Mouse (Mus musculus): ENCODE measurements around the gene Baiap3. TPM values are rescaled to one million over a fixed set of nuclear protein-coding genes. Genes with fewer than 3 reads are reported as not detected.

Gene Baiap3
- polyA plus RNA-seq, 1 experiment from 2014 or later = 10.3 TPM

GRCm38 (mm10) chr17:25272951-25273705, 17.0 kb upstream of the Baiap3 start:
- peak overlapping the region; percentile 74 for H3K4me3 ChIP-seq (replicated peaks)
- H3K27ac ChIP-seq (replicated peaks) = peak overlapping the region; percentile 99
- peaks cover 42% of the 10 kb centered on the region for H3K4me1 ChIP-seq
- H3K27me3 ChIP-seq (replicated peaks) = 0 out of 2 replicates have a peak, but pooled peaks cover 2% of the 10 kb centered on the region
- peak; percentile 92 for ATAC-seq (ENCODE audit: low FRiP score)
- peak overlapping the region; percentile 97 for H3K4me2 ChIP-seq
- peak overlapping the region; percentile 79 for H3K9ac ChIP-seq (replicated peaks)
- H3K36me3 ChIP-seq = peaks cover 13% of the 10 kb centered on the region
- under 1% methylated on average over 86 of the region's 92 CpGs for WGBS
- H3K9me3 ChIP-seq (replicated peaks) = no peaks in the 10 kb centered on the region

GRCm38 (mm10) chr17:25272326-25272725, 16.2 kb upstream of the Baiap3 start:
- Histone ChIP-seq H3K27me3 (replicated peaks) (no peaks in the 10 kb centered on the region), H3K4me3 (replicated peaks) (peak overlapping the region; percentile 74), H3K27ac (replicated peaks) (peak overlapping the region; percentile 99), H3K4me1 (peaks cover 42% of the 10 kb centered on the region), H3K9me3 (replicated peaks) (no peaks in the 10 kb centered on the region), H3K9ac (replicated peaks) (peak overlapping the region; percentile 79), H3K36me3 (peaks cover 21% of the 10 kb centered on the region), H3K4me2 (peak overlapping the region; percentile 97)
- no peak for ATAC-seq (ENCODE audit: low FRiP score)
- WGBS = 0% methylated on average over 10 of the region's 10 CpGs

- WGBS = 92% methylated on average over 2 of the region's 2 CpGs
- H3K9ac ChIP-seq (replicated peaks) = no peak overlapping the region
- H3K9me3 ChIP-seq (replicated peaks) = no peaks in the 10 kb centered on the region
- peaks cover 36% of the 10 kb centered on the region for H3K36me3 ChIP-seq
- no peak overlapping the region for H3K27ac ChIP-seq (replicated peaks)
- H3K4me2 ChIP-seq = peak overlapping the region; percentile 97
- H3K4me1 ChIP-seq = peaks cover 42% of the 10 kb centered on the region
- no peak for ATAC-seq (ENCODE audit: low FRiP score)
- H3K27me3 ChIP-seq (replicated peaks) = no peaks in the 10 kb centered on the region
- H3K4me3 ChIP-seq (replicated peaks) = peak overlapping the region; percentile 74
Observed at GRCm38 (mm10) chr17:25270795-25271335, 14.7 kb upstream of the Baiap3 start.

- 63% methylated on average over 3 of the region's 3 CpGs for WGBS
- ATAC-seq (ENCODE audit: low FRiP score) = no peak
Observed at GRCm38 (mm10) chr17:25264453-25264852, 8.3 kb upstream of the Baiap3 start.

GRCm38 (mm10) chr17:25257804-25258261, 1.7 kb upstream of the Baiap3 start:
- ATAC-seq (ENCODE audit: low FRiP score) = no peak
- Histone ChIP-seq H3K4me1 (peaks cover 36% of the 10 kb centered on the region), H3K4me3 (replicated peaks) (no peak overlapping the region), H3K27ac (replicated peaks) (no peak overlapping the region), H3K4me2 (no peak overlapping the region), H3K36me3 (peaks cover 17% of the 10 kb centered on the region), H3K27me3 (replicated peaks) (peaks cover 22% of the 10 kb centered on the region), H3K9ac (replicated peaks) (no peak overlapping the region), H3K9me3 (replicated peaks) (no peaks in the 10 kb centered on the region)
- 53% methylated on average over 6 of the region's 6 CpGs for WGBS

More at GRCm38 (mm10) chr17:25264453-25264852, 8.3 kb upstream of the Baiap3 start:
- Histone ChIP-seq H3K27me3 (replicated peaks) (no peaks in the 10 kb centered on the region), H3K4me3 (replicated peaks) (no peak overlapping the region), H3K27ac (replicated peaks) (no peak overlapping the region), H3K36me3 (peaks cover 80% of the 10 kb centered on the region), H3K9me3 (replicated peaks) (no peaks in the 10 kb centered on the region), H3K4me2 (no peak overlapping the region), H3K4me1 (peaks cover 3% of the 10 kb centered on the region), H3K9ac (replicated peaks) (no peak overlapping the region)

- no peak overlapping the region for H3K27ac ChIP-seq (replicated peaks)
- no peak overlapping the region; the same call in 1 of the 2 replicates for H3K4me3 ChIP-seq (replicated peaks)
- H3K36me3 ChIP-seq = peaks cover 9% of the 10 kb centered on the region
- WGBS = 83% methylated on average over 2 of the region's 2 CpGs
- peak overlapping the region; percentile 57; the same call in 1 of the 2 replicates for H3K4me2 ChIP-seq
- no peak for ATAC-seq (ENCODE audit: low FRiP score)
- peaks cover 26% of the 10 kb centered on the region for H3K27me3 ChIP-seq (replicated peaks)
- H3K4me1 ChIP-seq = peaks cover 47% of the 10 kb centered on the region
- no peaks in the 10 kb centered on the region for H3K9me3 ChIP-seq (replicated peaks)
- H3K9ac ChIP-seq (replicated peaks) = no peak overlapping the region
Observed at GRCm38 (mm10) chr17:25255110-25255509, 1.1 kb downstream of the Baiap3 start.

- Histone ChIP-seq H3K4me3 (replicated peaks) (no peak overlapping the region), H3K4me1 (peaks cover 47% of the 10 kb centered on the region), H3K9me3 (replicated peaks) (no peaks in the 10 kb centered on the region), H3K27me3 (replicated peaks) (peaks cover 26% of the 10 kb centered on the region), H3K4me2 (peak overlapping the region; percentile 43), H3K36me3 (no peaks in the 10 kb centered on the region), H3K27ac (replicated peaks) (peak overlapping the region; percentile 38), H3K9ac (replicated peaks) (no peak overlapping the region; the same call in 1 of the 2 replicates)
- peak; percentile 45; the same call in 1 of the 2 replicates for ATAC-seq (ENCODE audit: low FRiP score)
- 21% methylated on average over 10 of the region's 10 CpGs for WGBS
Observed at GRCm38 (mm10) chr17:25253760-25254159, 2.4 kb downstream of the Baiap3 start.

GRCm38 (mm10) chr17:25252643-25253042, 3.5 kb downstream of the Baiap3 start:
- Histone ChIP-seq H3K4me1 (peaks cover 47% of the 10 kb centered on the region), H3K4me2 (0 out of 2 replicates have a peak overlapping the region, but pooled peaks have one; percentile 0), H3K9me3 (replicated peaks) (no peaks in the 10 kb centered on the region), H3K36me3 (no peaks in the 10 kb centered on the region), H3K9ac (replicated peaks) (no peak overlapping the region), H3K27ac (replicated peaks) (peak overlapping the region; percentile 75), H3K4me3 (replicated peaks) (no peak overlapping the region), H3K27me3 (replicated peaks) (peaks cover 26% of the 10 kb centered on the region)
- WGBS = 24% methylated on average over 3 of the region's 3 CpGs
- ATAC-seq (ENCODE audit: low FRiP score) = peak; percentile 45; the same call in 1 of the 2 replicates

- 85% methylated on average over 8 of the region's 8 CpGs for WGBS
- no peak for ATAC-seq (ENCODE audit: low FRiP score)
- Histone ChIP-seq H3K4me1 (peaks cover 33% of the 10 kb centered on the region), H3K36me3 (peaks cover 4% of the 10 kb centered on the region; the same call in 1 of the 2 replicates), H3K9ac (replicated peaks) (no peak overlapping the region), H3K9me3 (replicated peaks) (no peaks in the 10 kb centered on the region), H3K4me2 (no peak overlapping the region), H3K4me3 (replicated peaks) (no peak overlapping the region), H3K27me3 (replicated peaks) (peaks cover 13% of the 10 kb centered on the region), H3K27ac (replicated peaks) (no peak overlapping the region)
Observed at GRCm38 (mm10) chr17:25250181-25250835, 5.9 kb downstream of the Baiap3 start.

- no peak overlapping the region for H3K4me3 ChIP-seq (replicated peaks)
- WGBS = 82% methylated on average over 18 of the region's 18 CpGs
- H3K36me3 ChIP-seq = peaks cover 23% of the 10 kb centered on the region
- ATAC-seq (ENCODE audit: low FRiP score) = no peak
- no peak overlapping the region for H3K27ac ChIP-seq (replicated peaks)
- H3K9me3 ChIP-seq (replicated peaks) = no peaks in the 10 kb centered on the region
- peaks cover 15% of the 10 kb centered on the region for H3K4me1 ChIP-seq
- H3K9ac ChIP-seq (replicated peaks) = no peak overlapping the region
- H3K27me3 ChIP-seq (replicated peaks) = peaks cover 4% of the 10 kb centered on the region; the same call in 1 of the 2 replicates
- no peak overlapping the region for H3K4me2 ChIP-seq
Observed at GRCm38 (mm10) chr17:25248033-25248750, 8.0 kb downstream of the Baiap3 start.

- H3K4me1 ChIP-seq = peaks cover 18% of the 10 kb centered on the region
- H3K4me2 ChIP-seq = no peak overlapping the region
- no peak overlapping the region for H3K4me3 ChIP-seq (replicated peaks)
- H3K27me3 ChIP-seq (replicated peaks) = no peaks in the 10 kb centered on the region
- ATAC-seq (ENCODE audit: low FRiP score) = no peak
- peaks cover 40% of the 10 kb centered on the region for H3K36me3 ChIP-seq
- H3K27ac ChIP-seq (replicated peaks) = no peak overlapping the region
- WGBS = 87% methylated on average over 16 of the region's 16 CpGs
- no peak overlapping the region for H3K9ac ChIP-seq (replicated peaks)
- no peaks in the 10 kb centered on the region for H3K9me3 ChIP-seq (replicated peaks)
Observed at GRCm38 (mm10) chr17:25244239-25244638, 11.9 kb downstream of the Baiap3 start.
